Mouse (Mus musculus) embryonic fibroblast, embryonic 13.5 days (primary cell): ENCODE results near the gene Ptprb.

ENCODE experiments used
- CTCF ChIP-seq: IDR thresholded peaks from 2 replicates; pipeline ENCODE4 v1.5.1; 2011; ENCODE audit warnings: mild to moderate bottlenecking, control low read depth, low read length, moderate library complexity, borderline replicate concordance; ENCODE audit not compliant: insufficient read depth
- POLR2A ChIP-seq: IDR thresholded peaks from 2 replicates; pipeline ENCODE4 v1.6.1; 2011; ENCODE audit warnings: low read depth, mild to moderate bottlenecking, control low read depth, low read length, moderate library complexity

GRCm38 (mm10) chr10:116304355-116304754, 29.0 kb downstream of the Ptprb start:
- no peak for TF ChIP-seq POLR2A
- no peak for TF ChIP-seq CTCF
